Mouse (Mus musculus): ENCODE results near the gene Cldn19. TPM values are rescaled to one million over a fixed set of nuclear protein-coding genes. Genes with fewer than 3 reads are reported as not detected.

Gene Cldn19
- polyA plus RNA-seq, 1 experiment: not detected

GRCm38 (mm10) chr4:119292771-119293573 lies 37.8 kb downstream of the Cldn19 start:
- no peaks in the 10 kb centered on the region for H3K27me3 ChIP-seq (ENCODE audit: control insufficient read depth)
- no peaks in the 10 kb centered on the region for H3K9me3 ChIP-seq (ENCODE audit: control insufficient read depth, low read length)
- peaks cover 58% of the 10 kb centered on the region for H3K4me1 ChIP-seq (ENCODE audit: control insufficient read depth)
- TF ChIP-seq TAL1 (IDR thresholded peaks at IDR 0.05; ENCODE audit: low read length): no peak
- peak; percentile 38; the same call in 1 of the 2 replicates for TF ChIP-seq GATA1 (IDR thresholded peaks at IDR 0.05; ENCODE audit: low read length)
- peak overlapping the region; percentile 85 for H3K4me3 ChIP-seq (replicated peaks)
- peaks cover 39% of the 10 kb centered on the region for H3K36me3 ChIP-seq (ENCODE audit: control insufficient read depth)

- H3K4me1 ChIP-seq (ENCODE audit: control insufficient read depth): peaks cover 53% of the 10 kb centered on the region
- TF ChIP-seq GATA1 (IDR thresholded peaks at IDR 0.05; ENCODE audit: low read length) (no peak), TAL1 (IDR thresholded peaks at IDR 0.05; ENCODE audit: low read length) (no peak)
- H3K36me3 ChIP-seq (ENCODE audit: control insufficient read depth): peaks cover 32% of the 10 kb centered on the region
- no peaks in the 10 kb centered on the region for H3K9me3 ChIP-seq (ENCODE audit: control insufficient read depth, low read length)
- H3K27me3 ChIP-seq (ENCODE audit: control insufficient read depth): no peaks in the 10 kb centered on the region
- H3K4me3 ChIP-seq (replicated peaks): peak overlapping the region; percentile 85
Measured at GRCm38 (mm10) chr4:119293574-119294258, 38.5 kb downstream of the Cldn19 start.

- Histone ChIP-seq H3K9me3 (ENCODE audit: control insufficient read depth, low read length) (no peaks in the 10 kb centered on the region), H3K36me3 (ENCODE audit: control insufficient read depth) (peaks cover 26% of the 10 kb centered on the region), H3K4me1 (ENCODE audit: control insufficient read depth) (peaks cover 49% of the 10 kb centered on the region), H3K27me3 (ENCODE audit: control insufficient read depth) (no peaks in the 10 kb centered on the region), H3K4me3 (replicated peaks) (peak within 1 kb of the TSS; percentile 85)
- TF ChIP-seq TAL1 (IDR thresholded peaks at IDR 0.05; ENCODE audit: low read length) (no peak), GATA1 (IDR thresholded peaks at IDR 0.05; ENCODE audit: low read length) (no peak)
Measured at GRCm38 (mm10) chr4:119294415-119295133, 39.4 kb downstream of the Cldn19 start, which contains the start of gene Ybx1. Gene Ybx1, minus strand, starts transcription at chr4:119294604.

- Histone ChIP-seq H3K4me1 (ENCODE audit: control insufficient read depth) (peaks cover 44% of the 10 kb centered on the region), H3K36me3 (ENCODE audit: control insufficient read depth) (peaks cover 21% of the 10 kb centered on the region), H3K4me3 (replicated peaks) (peak overlapping the region; percentile 85), H3K27me3 (ENCODE audit: control insufficient read depth) (no peaks in the 10 kb centered on the region), H3K9me3 (ENCODE audit: control insufficient read depth, low read length) (no peaks in the 10 kb centered on the region)
- TF ChIP-seq GATA1 (IDR thresholded peaks at IDR 0.05; ENCODE audit: low read length) (no peak), TAL1 (IDR thresholded peaks at IDR 0.05; ENCODE audit: low read length) (no peak)
Measured at GRCm38 (mm10) chr4:119295134-119295453, 39.9 kb downstream of the Cldn19 start.

- Histone ChIP-seq H3K36me3 (ENCODE audit: control insufficient read depth) (peaks cover 6% of the 10 kb centered on the region; the same call in 1 of the 2 replicates), H3K4me3 (replicated peaks) (no peak overlapping the region), H3K9me3 (ENCODE audit: control insufficient read depth, low read length) (no peaks in the 10 kb centered on the region), H3K4me1 (ENCODE audit: control insufficient read depth) (peaks cover 27% of the 10 kb centered on the region), H3K27me3 (ENCODE audit: control insufficient read depth) (no peaks in the 10 kb centered on the region)
- TF ChIP-seq GATA1 (IDR thresholded peaks at IDR 0.05; ENCODE audit: low read length) (no peak), TAL1 (IDR thresholded peaks at IDR 0.05; ENCODE audit: low read length) (no peak)
Measured at GRCm38 (mm10) chr4:119297361-119297760, 42.1 kb downstream of the Cldn19 start.

- TF ChIP-seq TAL1 (IDR thresholded peaks at IDR 0.05; ENCODE audit: low read length) (no peak), GATA1 (IDR thresholded peaks at IDR 0.05; ENCODE audit: low read length) (no peak)
- H3K27me3 ChIP-seq (ENCODE audit: control insufficient read depth): no peaks in the 10 kb centered on the region
- no peak overlapping the region for H3K4me3 ChIP-seq (replicated peaks)
- peaks cover 16% of the 10 kb centered on the region for H3K36me3 ChIP-seq (ENCODE audit: control insufficient read depth)
- peaks cover 2% of the 10 kb centered on the region for H3K4me1 ChIP-seq (ENCODE audit: control insufficient read depth)
- H3K9me3 ChIP-seq (ENCODE audit: control insufficient read depth, low read length): no peaks in the 10 kb centered on the region
Measured at GRCm38 (mm10) chr4:119300761-119301160, 45.5 kb downstream of the Cldn19 start.

- Histone ChIP-seq H3K9me3 (ENCODE audit: control insufficient read depth, low read length) (no peaks in the 10 kb centered on the region), H3K4me3 (replicated peaks) (no peak overlapping the region), H3K27me3 (ENCODE audit: control insufficient read depth) (no peaks in the 10 kb centered on the region), H3K36me3 (ENCODE audit: control insufficient read depth) (peaks cover 19% of the 10 kb centered on the region), H3K4me1 (ENCODE audit: control insufficient read depth) (no peaks in the 10 kb centered on the region)
- TF ChIP-seq TAL1 (IDR thresholded peaks at IDR 0.05; ENCODE audit: low read length) (no peak), GATA1 (IDR thresholded peaks at IDR 0.05; ENCODE audit: low read length) (no peak)
Measured at GRCm38 (mm10) chr4:119301777-119302176, 46.6 kb downstream of the Cldn19 start.

- Histone ChIP-seq H3K4me1 (ENCODE audit: control insufficient read depth) (no peaks in the 10 kb centered on the region), H3K27me3 (ENCODE audit: control insufficient read depth) (no peaks in the 10 kb centered on the region), H3K36me3 (ENCODE audit: control insufficient read depth) (peaks cover 34% of the 10 kb centered on the region), H3K4me3 (replicated peaks) (no peak overlapping the region), H3K9me3 (ENCODE audit: control insufficient read depth, low read length) (no peaks in the 10 kb centered on the region)
- no peak for TF ChIP-seq GATA1 (IDR thresholded peaks at IDR 0.05; ENCODE audit: low read length)
- no peak for TF ChIP-seq TAL1 (IDR thresholded peaks at IDR 0.05; ENCODE audit: low read length)
Measured at GRCm38 (mm10) chr4:119303291-119303690, 48.1 kb downstream of the Cldn19 start.

GRCm38 (mm10) chr4:119305418-119305817 lies 50.2 kb downstream of the Cldn19 start:
- Histone ChIP-seq H3K4me3 (replicated peaks) (no peak overlapping the region), H3K36me3 (ENCODE audit: control insufficient read depth) (peaks cover 50% of the 10 kb centered on the region), H3K27me3 (ENCODE audit: control insufficient read depth) (no peaks in the 10 kb centered on the region), H3K9me3 (ENCODE audit: control insufficient read depth, low read length) (no peaks in the 10 kb centered on the region), H3K4me1 (ENCODE audit: control insufficient read depth) (no peaks in the 10 kb centered on the region)
- TF ChIP-seq TAL1 (IDR thresholded peaks at IDR 0.05; ENCODE audit: low read length): no peak
- TF ChIP-seq GATA1 (IDR thresholded peaks at IDR 0.05; ENCODE audit: low read length): no peak

Other genes starting within 250 kb of the Cldn19 start
- gene Slc2a1, start 146.7 kb upstream of the Cldn19 start, polyA plus RNA-seq (2012): 189 and 215 TPM in 2 replicates
- 1.8 and 2.0 TPM in 2 replicates for gene Zfp691, start 81.2 kb upstream of the Cldn19 start, polyA plus RNA-seq (2012)
- 27.7 and 29.4 TPM in 2 replicates for gene Ermap, start 65.4 kb upstream of the Cldn19 start, polyA plus RNA-seq (2012)
- 49.7 and 52.4 TPM in 2 replicates for gene Svbp, start 60.1 kb upstream of the Cldn19 start, polyA plus RNA-seq (2012)
- not detected in 2 replicates for gene Tmem269, start 37.2 kb upstream of the Cldn19 start, polyA plus RNA-seq (2012)
- 1.0 and 1.4 TPM in 2 replicates for gene AU022252, start 22.7 kb upstream of the Cldn19 start, polyA plus RNA-seq (2012)
- 0.17 and 0.40 TPM in 2 replicates for gene P3h1, start 22.5 kb upstream of the Cldn19 start, polyA plus RNA-seq (2012)
- 29.9 and 36.6 TPM in 2 replicates for gene Ybx1, start 39.2 kb downstream of the Cldn19 start, polyA plus RNA-seq (2012)
- gene Ppih, start 65.1 kb downstream of the Cldn19 start, polyA plus RNA-seq (2012): 0.39 and 0.61 TPM in 2 replicates
- not detected in 2 replicates for gene Ccdc30, start 160.1 kb downstream of the Cldn19 start, polyA plus RNA-seq (2012)
- 0.11 and 0.17 TPM in 2 replicates for gene Ppcs, start 167.0 kb downstream of the Cldn19 start, polyA plus RNA-seq (2012)
- not detected in 2 replicates for gene Zmynd12, start 167.4 kb downstream of the Cldn19 start, polyA plus RNA-seq (2012)
- gene Rimkla, start 237.2 kb downstream of the Cldn19 start, polyA plus RNA-seq (2012): not detected in 2 replicates

All from erythroblast, embryonic 14.5 days (primary cell).